Mouse (Mus musculus) natural killer cell, adult 2 months (primary cell): Measurements from ENCODE around the gene Gm5415.
"Not testable (repeated sequence)": the region's sequence is repeated elsewhere in the genome, so short reads cannot be mapped to it uniquely, and the experiment has no call there.

Experiments
- DNase-seq, 2 experiments: peaks; one replicate each; pipeline ENCODE4 v3.0.0; 2022; ENCODE audit warnings: low spot score in 2 of 2

Gm5415 gene

GRCm38 (mm10) chr1:32547194-32547593 lies at the start of gene Gm5415:
Gm5415 (minus strand) TSS chr1:32547294.
- not testable (repeated sequence) for DNase-seq

- DNase-seq = no peak
These were observed 21.8 kb upstream of the Gm5415 start for GRCm38 (mm10) chr1:32568901-32569300.

GRCm38 (mm10) chr1:32553925-32554324 lies 6.8 kb upstream of the Gm5415 start:
- DNase-seq = no peak

- DNase-seq = no peak
These were observed 6.4 kb upstream of the Gm5415 start for GRCm38 (mm10) chr1:32553459-32553858.

- no peak for DNase-seq
These were observed 43.7 kb downstream of the Gm5415 start for GRCm38 (mm10) chr1:32503381-32503780.
